Mouse (Mus musculus): ENCODE results near the gene Grik3. TPM values are rescaled to one million over a fixed set of nuclear protein-coding genes. Genes with fewer than 3 reads are reported as not detected.

Grik3 gene
- polyA plus RNA-seq, 2 experiments = 0.61 to 1.9 TPM

DNA sequence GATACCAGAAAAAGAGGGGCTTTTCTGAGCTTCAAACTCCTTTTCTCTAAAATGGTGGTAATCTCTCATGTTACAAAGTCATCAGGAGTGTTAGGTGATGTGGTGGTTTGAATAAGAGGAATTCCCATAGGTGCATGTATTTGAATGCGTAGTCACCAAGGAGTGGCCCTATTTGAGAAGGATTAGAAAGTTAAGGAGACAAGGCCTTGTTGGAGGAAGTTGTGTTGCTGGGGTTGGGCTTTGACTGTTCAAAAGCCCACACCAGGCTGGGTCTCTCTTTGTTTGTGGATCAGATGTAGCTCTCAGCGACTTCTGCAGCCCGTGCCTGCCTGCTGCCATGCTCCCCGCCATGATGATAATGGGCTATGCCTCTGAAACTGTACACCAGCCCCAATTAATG is 34.8 kb downstream of the Grik3 start:
- TF ChIP-seq POLR2A (IDR thresholded peaks at IDR 0.05; ENCODE audit: borderline replicate concordance, extremely low read depth, insufficient read depth, insufficient read length) = no peak
- ATAC-seq (ENCODE audit: low FRiP score, low read depth) = no peak
- no peak overlapping the region for H3K27ac ChIP-seq (replicated peaks; ENCODE audit: low read depth, low read length)
- H3K4me2 ChIP-seq (replicated peaks; ENCODE audit: low read depth, low read length, severe bottlenecking) = no peak overlapping the region
- H3K36me3 ChIP-seq (ENCODE audit: control insufficient read depth, insufficient read depth, low read length) = no peaks in the 10 kb centered on the region
- H3K9ac ChIP-seq (ENCODE audit: low read depth, low read length, severe bottlenecking) = no peak overlapping the region
- no peaks in the 10 kb centered on the region for H3K27me3 ChIP-seq (ENCODE audit: control insufficient read depth, insufficient read depth, low read length)
- WGBS = 66% methylated on average over 4 of the region's 4 CpGs
- H3K4me1 ChIP-seq (ENCODE audit: control insufficient read depth, insufficient read depth, low read length) = no peaks in the 10 kb centered on the region
- H3K4me3 ChIP-seq (replicated peaks; ENCODE audit: low read length) = no peak overlapping the region
- H3K9me3 ChIP-seq (ENCODE audit: control insufficient read depth, low read length) = no peaks in the 10 kb centered on the region
- no peak for DNase-seq (ENCODE audit: low spot score)

DNA sequence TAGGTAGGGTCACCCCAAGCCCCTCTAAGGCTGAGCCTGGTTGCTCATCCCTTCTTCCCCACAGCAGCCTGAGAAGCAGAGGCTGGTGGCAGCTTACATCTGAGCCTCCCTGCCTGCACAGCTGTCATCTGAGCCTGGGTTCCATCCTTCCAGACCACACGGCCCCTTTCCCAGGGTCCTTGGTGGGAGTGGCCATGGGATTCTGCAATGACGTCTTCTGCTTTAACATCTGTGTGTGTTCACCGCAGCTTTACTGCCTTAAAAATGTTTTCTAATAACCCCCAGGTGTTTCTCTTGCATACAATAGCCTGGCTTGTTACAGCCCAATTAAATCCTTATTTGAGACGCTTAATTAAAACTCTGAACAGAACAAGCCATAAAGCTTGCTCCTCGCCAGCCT is 35.9 kb downstream of the Grik3 start:
- DNase-seq (ENCODE audit: low spot score) (no peak), ATAC-seq (ENCODE audit: low FRiP score, low read depth) (no peak)
- H3K4me1 ChIP-seq (ENCODE audit: control insufficient read depth, insufficient read depth, low read length) = no peaks in the 10 kb centered on the region
- no peaks in the 10 kb centered on the region for H3K36me3 ChIP-seq (ENCODE audit: control insufficient read depth, insufficient read depth, low read length)
- no peak overlapping the region for H3K9ac ChIP-seq (ENCODE audit: low read depth, low read length, severe bottlenecking)
- TF ChIP-seq POLR2A (IDR thresholded peaks at IDR 0.05; ENCODE audit: borderline replicate concordance, extremely low read depth, insufficient read depth, insufficient read length) = no peak
- no peaks in the 10 kb centered on the region for H3K27me3 ChIP-seq (ENCODE audit: control insufficient read depth, insufficient read depth, low read length)
- H3K4me2 ChIP-seq (replicated peaks; ENCODE audit: low read depth, low read length, severe bottlenecking) = no peak overlapping the region
- H3K4me3 ChIP-seq (replicated peaks; ENCODE audit: low read length) = no peak overlapping the region
- H3K9me3 ChIP-seq (ENCODE audit: control insufficient read depth, low read length) = no peaks in the 10 kb centered on the region
- no peak overlapping the region for H3K27ac ChIP-seq (replicated peaks; ENCODE audit: low read depth, low read length)
- 18% methylated on average over 5 of the region's 5 CpGs for WGBS

DNA sequence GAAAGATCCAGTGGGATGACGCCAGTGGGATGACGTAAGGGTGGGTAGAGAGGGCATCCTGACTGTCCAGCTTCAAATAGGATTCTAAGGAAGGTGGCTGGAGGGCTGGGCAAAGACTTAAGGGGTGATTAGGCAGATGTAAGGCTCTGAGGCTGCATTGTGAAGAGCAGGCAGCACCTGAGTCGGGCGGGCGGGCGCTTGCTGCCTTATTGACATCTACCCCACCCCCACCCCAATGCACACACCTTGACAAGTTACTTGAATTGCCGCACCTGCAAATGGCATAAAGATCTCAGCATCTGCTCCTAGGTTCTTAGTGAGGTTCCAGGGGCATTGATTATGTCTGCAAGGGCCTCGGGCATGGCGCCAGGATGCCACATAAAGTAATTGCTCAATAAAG is 43.5 kb downstream of the Grik3 start:
- DNase-seq (ENCODE audit: low spot score) (no peak), ATAC-seq (ENCODE audit: low FRiP score, low read depth) (no peak)
- Histone ChIP-seq H3K4me1 (ENCODE audit: control insufficient read depth, insufficient read depth, low read length) (no peaks in the 10 kb centered on the region), H3K4me3 (replicated peaks; ENCODE audit: low read length) (no peak overlapping the region), H3K9ac (ENCODE audit: low read depth, low read length, severe bottlenecking) (no peak overlapping the region), H3K4me2 (replicated peaks; ENCODE audit: low read depth, low read length, severe bottlenecking) (no peak overlapping the region), H3K27ac (replicated peaks; ENCODE audit: low read depth, low read length) (no peak overlapping the region), H3K9me3 (ENCODE audit: control insufficient read depth, low read length) (no peaks in the 10 kb centered on the region), H3K36me3 (ENCODE audit: control insufficient read depth, insufficient read depth, low read length) (no peaks in the 10 kb centered on the region), H3K27me3 (ENCODE audit: control insufficient read depth, insufficient read depth, low read length) (peaks cover 25% of the 10 kb centered on the region)
- no peak for TF ChIP-seq POLR2A (IDR thresholded peaks at IDR 0.05; ENCODE audit: borderline replicate concordance, extremely low read depth, insufficient read depth, insufficient read length)
- WGBS = 23% methylated on average over 9 of the region's 9 CpGs

DNA sequence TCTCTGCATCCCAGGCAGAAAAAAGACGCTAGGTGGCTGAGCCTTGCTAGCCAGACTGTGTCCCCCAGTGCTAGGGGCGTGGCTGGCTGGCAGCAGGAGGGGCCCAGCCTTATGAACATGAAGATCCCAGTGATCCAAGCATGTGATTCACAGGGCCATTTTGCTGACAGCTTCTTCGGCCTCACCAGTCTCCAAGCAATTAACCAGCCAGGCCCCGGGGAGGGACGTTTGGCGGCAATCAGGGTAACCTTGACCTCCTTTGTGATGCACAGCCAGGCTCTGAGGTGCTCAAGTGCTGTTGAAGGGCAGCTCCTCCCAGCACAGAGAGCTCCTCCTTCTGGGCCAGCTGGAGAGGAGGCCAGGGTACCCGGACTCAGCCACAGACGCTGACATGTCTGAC is 43.9 kb downstream of the Grik3 start:
- peaks cover 25% of the 10 kb centered on the region for H3K27me3 ChIP-seq (ENCODE audit: control insufficient read depth, insufficient read depth, low read length)

DNA sequence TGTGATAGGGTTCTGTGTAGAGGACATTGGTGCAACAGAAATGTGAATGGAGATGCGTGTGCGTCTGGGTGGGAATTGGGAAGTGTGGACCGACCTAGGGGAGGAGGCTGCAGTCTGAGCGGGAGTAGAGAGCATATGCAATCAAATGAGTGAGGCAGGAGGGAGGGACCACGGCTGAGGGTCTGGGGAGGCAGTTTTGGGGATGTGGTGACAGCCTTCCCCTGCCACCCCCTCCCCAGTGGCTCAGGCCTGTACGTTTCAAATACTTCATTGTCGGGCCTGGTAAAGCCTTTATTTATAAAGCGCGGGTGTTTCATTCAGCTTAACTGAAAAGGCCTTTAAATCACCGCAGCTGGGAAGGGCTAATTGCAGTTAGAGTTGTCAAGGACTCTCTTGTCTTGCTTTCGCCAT is 44.5 kb downstream of the Grik3 start:
- H3K4me2 ChIP-seq (replicated peaks; ENCODE audit: low read depth, low read length, severe bottlenecking) = no peak overlapping the region
- H3K9me3 ChIP-seq (ENCODE audit: control insufficient read depth, low read length) = no peaks in the 10 kb centered on the region
- H3K9ac ChIP-seq (ENCODE audit: low read depth, low read length, severe bottlenecking) = no peak overlapping the region
- H3K4me3 ChIP-seq (replicated peaks; ENCODE audit: low read length) = no peak overlapping the region
- H3K27me3 ChIP-seq (ENCODE audit: control insufficient read depth, insufficient read depth, low read length) = peaks cover 25% of the 10 kb centered on the region
- ATAC-seq (ENCODE audit: low FRiP score, low read depth) (no peak), DNase-seq (ENCODE audit: low spot score) (no peak)
- no peak for TF ChIP-seq POLR2A (IDR thresholded peaks at IDR 0.05; ENCODE audit: borderline replicate concordance, extremely low read depth, insufficient read depth, insufficient read length)
- WGBS = 4% methylated on average over 11 of the region's 11 CpGs
- H3K36me3 ChIP-seq (ENCODE audit: control insufficient read depth, insufficient read depth, low read length) = no peaks in the 10 kb centered on the region
- H3K4me1 ChIP-seq (ENCODE audit: control insufficient read depth, insufficient read depth, low read length) = no peaks in the 10 kb centered on the region
- H3K27ac ChIP-seq (replicated peaks; ENCODE audit: low read depth, low read length) = no peak overlapping the region

More for the DNA sequence above, 43.9 kb downstream of the Grik3 start:
- Histone ChIP-seq H3K4me1 (ENCODE audit: control insufficient read depth, insufficient read depth, low read length) (no peaks in the 10 kb centered on the region), H3K27ac (replicated peaks; ENCODE audit: low read depth, low read length) (no peak overlapping the region), H3K9me3 (ENCODE audit: control insufficient read depth, low read length) (no peaks in the 10 kb centered on the region), H3K36me3 (ENCODE audit: control insufficient read depth, insufficient read depth, low read length) (no peaks in the 10 kb centered on the region), H3K4me3 (replicated peaks; ENCODE audit: low read length) (no peak overlapping the region), H3K9ac (ENCODE audit: low read depth, low read length, severe bottlenecking) (no peak overlapping the region), H3K4me2 (replicated peaks; ENCODE audit: low read depth, low read length, severe bottlenecking) (no peak overlapping the region)
- no peak for ATAC-seq (ENCODE audit: low FRiP score, low read depth)
- no peak for DNase-seq (ENCODE audit: low spot score)
- WGBS = under 1% methylated on average over 8 of the region's 8 CpGs
- no peak for TF ChIP-seq POLR2A (IDR thresholded peaks at IDR 0.05; ENCODE audit: borderline replicate concordance, extremely low read depth, insufficient read depth, insufficient read length)

DNA sequence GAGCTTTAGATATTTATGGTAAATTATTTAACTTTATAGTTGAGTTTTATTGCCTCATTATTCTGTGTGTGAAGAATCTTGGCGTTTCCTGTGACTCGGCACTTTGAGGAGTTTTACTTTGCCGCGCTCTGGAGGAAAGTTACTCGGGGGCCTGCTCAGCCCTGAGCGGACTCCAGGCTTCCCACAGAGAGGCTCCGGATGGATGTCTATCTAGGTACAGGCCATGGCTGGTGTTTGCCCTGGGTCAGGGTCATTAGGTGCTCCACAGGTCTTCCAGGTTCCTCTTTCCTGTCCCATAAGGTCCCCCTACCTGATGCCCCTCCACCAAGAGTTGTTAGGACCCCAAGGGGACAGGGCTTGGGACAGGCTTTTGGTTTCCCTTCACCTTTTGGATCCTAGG is 45.0 kb downstream of the Grik3 start:
- ATAC-seq (ENCODE audit: low FRiP score, low read depth) (no peak), DNase-seq (ENCODE audit: low spot score) (no peak)
- no peak overlapping the region for H3K9ac ChIP-seq (ENCODE audit: low read depth, low read length, severe bottlenecking)
- no peaks in the 10 kb centered on the region for H3K4me1 ChIP-seq (ENCODE audit: control insufficient read depth, insufficient read depth, low read length)
- H3K27me3 ChIP-seq (ENCODE audit: control insufficient read depth, insufficient read depth, low read length) = peaks cover 25% of the 10 kb centered on the region
- no peaks in the 10 kb centered on the region for H3K9me3 ChIP-seq (ENCODE audit: control insufficient read depth, low read length)
- no peak overlapping the region for H3K4me2 ChIP-seq (replicated peaks; ENCODE audit: low read depth, low read length, severe bottlenecking)
- H3K4me3 ChIP-seq (replicated peaks; ENCODE audit: low read length) = no peak overlapping the region
- no peak overlapping the region for H3K27ac ChIP-seq (replicated peaks; ENCODE audit: low read depth, low read length)
- 10% methylated on average over 7 of the region's 7 CpGs for WGBS
- no peak for TF ChIP-seq POLR2A (IDR thresholded peaks at IDR 0.05; ENCODE audit: borderline replicate concordance, extremely low read depth, insufficient read depth, insufficient read length)
- H3K36me3 ChIP-seq (ENCODE audit: control insufficient read depth, insufficient read depth, low read length) = no peaks in the 10 kb centered on the region
